23 mouse cellular contexts compared by ENCODE assay signal in the genomic region with DNA sequence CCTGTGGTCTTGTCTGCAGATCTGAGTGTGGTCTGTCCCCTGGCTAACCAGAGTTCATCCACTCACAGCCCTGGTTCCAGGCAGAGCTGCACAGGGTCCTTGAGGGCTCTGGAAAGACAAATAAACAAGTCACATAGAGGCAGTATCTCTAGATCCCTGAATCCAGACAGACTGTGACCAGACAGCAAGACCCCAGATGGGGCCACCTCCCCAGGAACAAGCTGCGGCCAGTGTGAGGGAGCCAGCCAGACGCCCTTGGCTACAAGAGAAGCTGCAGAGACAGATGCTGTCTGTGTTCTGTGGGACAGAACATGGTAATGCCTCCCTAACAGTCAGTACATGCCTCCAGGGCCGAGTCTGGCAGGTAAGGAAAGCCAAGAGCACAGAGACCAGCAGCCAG.
"Had no signal": no experiment of that assay in that cellular context is flagged by ENCODE, and none has a peak within 500 bp of the region (broad histone marks: within the 10 kb centered on the region; RNA-seq: fewer than 3 reads in every experiment).

No protein-coding gene starts in this region.

- H3K4me3 ChIP-seq: layer of hippocampus, adult 2 months; limb, embryonic 13.5 days; liver, embryonic 12.5 days; liver, embryonic 15.5 days; lung, embryonic 15.5 days; megakaryocyte, embryonic 14.5 days; midbrain, embryonic 12.5 days; myocyte; neural tube, embryonic 13.5 days; stomach, embryonic 15.5 days had no signal

- H3K36me3 ChIP-seq: limb, embryonic 13.5 days; liver, embryonic 12.5 days; liver, embryonic 15.5 days; lung, embryonic 15.5 days; midbrain, embryonic 12.5 days; neural tube, embryonic 13.5 days; stomach, embryonic 15.5 days had no signal

- H3K4me2 ChIP-seq: limb, embryonic 13.5 days; liver, embryonic 12.5 days; liver, embryonic 15.5 days; lung, embryonic 15.5 days; midbrain, embryonic 12.5 days; neural tube, embryonic 13.5 days; stomach, embryonic 15.5 days had no signal

- H3K9me3 ChIP-seq: limb, embryonic 13.5 days; liver, embryonic 12.5 days; liver, embryonic 15.5 days; lung, embryonic 15.5 days; midbrain, embryonic 12.5 days; neural tube, embryonic 13.5 days; stomach, embryonic 15.5 days had no signal

- ATAC-seq: intestine, embryonic 16.5 days; liver, embryonic 12.5 days had no signal

- H3K4me1 ChIP-seq: limb, embryonic 13.5 days; liver, embryonic 12.5 days; liver, embryonic 15.5 days; lung, embryonic 15.5 days; midbrain, embryonic 12.5 days; neural tube, embryonic 13.5 days; stomach, embryonic 15.5 days had no signal

- H3K27ac ChIP-seq: kidney, postnatal 0 days; layer of hippocampus, adult 2 months; limb, embryonic 13.5 days; liver, embryonic 12.5 days; liver, embryonic 15.5 days; lung, embryonic 15.5 days; midbrain, embryonic 12.5 days; neural tube, embryonic 13.5 days; stomach, embryonic 15.5 days had no signal

- H3K9ac ChIP-seq: limb, embryonic 13.5 days; liver, embryonic 12.5 days; liver, embryonic 15.5 days; lung, embryonic 15.5 days; midbrain, embryonic 12.5 days; neural tube, embryonic 13.5 days; stomach, embryonic 15.5 days had no signal

- H3K27me3 ChIP-seq: limb, embryonic 13.5 days; liver, embryonic 12.5 days; liver, embryonic 15.5 days; lung, embryonic 15.5 days; midbrain, embryonic 12.5 days; neural tube, embryonic 13.5 days; stomach, embryonic 15.5 days had no signal

- DNase-seq: kidney, adult 18-20 months; kidney, postnatal 25 days; layer of hippocampus, adult 9-11 months; liver; lung, adult 18-20 months; lung, postnatal 10 days; lung, postnatal 36 days; retina, postnatal 1 day; right cerebral cortex, postnatal 25 days; spleen, adult 18-20 months; thymus, postnatal 25 days had no signal
